Mouse (Mus musculus): Measurements from ENCODE around the gene Sh3gl1. TPM values are rescaled to one million over a fixed set of nuclear protein-coding genes. Genes with fewer than 3 reads are reported as not detected.

The Sh3gl1 gene
- polyA plus RNA-seq, 1 experiment from 2014 or later, result 127 TPM

DNA sequence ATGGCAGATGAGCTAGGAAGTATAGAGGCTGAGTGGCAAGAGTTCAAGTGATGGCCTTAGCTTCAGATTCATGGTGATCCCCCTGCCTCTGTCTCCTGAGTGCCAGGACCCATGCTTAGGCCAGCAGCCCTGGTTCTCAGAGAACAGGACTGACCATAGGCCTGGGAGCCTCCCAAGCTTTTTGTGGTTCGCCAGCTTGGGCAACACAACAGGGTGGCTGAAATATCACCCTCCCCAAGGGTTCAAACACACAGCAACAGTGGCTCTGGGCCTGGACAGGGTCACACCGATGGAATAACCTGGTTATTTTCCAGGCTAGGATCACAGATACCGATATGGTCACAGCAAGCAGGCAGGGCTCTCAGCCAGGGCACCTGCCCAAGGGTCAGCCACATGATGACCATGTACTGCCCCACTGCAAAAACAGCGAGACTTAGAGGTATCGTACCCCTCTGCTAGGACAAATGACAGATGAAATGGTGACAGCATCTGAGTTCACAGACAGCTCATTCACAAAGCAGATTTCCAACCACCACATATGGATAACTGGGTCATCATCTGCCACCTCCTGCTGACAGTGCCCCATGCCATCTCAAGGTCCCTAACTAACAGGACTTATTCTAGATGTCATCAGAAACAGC, 8.5 kb downstream of the Sh3gl1 start:
- 95% methylated on average over 5 of the region's 5 CpGs for WGBS
- Histone ChIP-seq H3K4me2 (replicated peaks; ENCODE audit: low read depth, low read length) (no peak overlapping the region), H3K4me1 (ENCODE audit: control insufficient read depth, insufficient read depth, low read length) (peaks cover 2% of the 10 kb centered on the region; the same call in 1 of the 2 replicates), H3K36me3 (ENCODE audit: control insufficient read depth, insufficient read depth, low read length) (peaks cover 15% of the 10 kb centered on the region; the same call in 1 of the 2 replicates), H3K4me3 (ENCODE audit: low read depth, low read length) (no peak overlapping the region), H3K9ac (replicated peaks; ENCODE audit: low read depth, low read length) (no peak overlapping the region), H3K27me3 (ENCODE audit: control insufficient read depth, insufficient read depth, low read length) (no peaks in the 10 kb centered on the region), H3K9me3 (ENCODE audit: control insufficient read depth, low read depth, low read length) (no peaks in the 10 kb centered on the region), H3K27ac (ENCODE audit: low read length) (no peak overlapping the region)
- ATAC-seq (ENCODE audit: insufficient number of reproducible peaks, insufficient read depth, low FRiP score, low read depth), result no peak

DNA sequence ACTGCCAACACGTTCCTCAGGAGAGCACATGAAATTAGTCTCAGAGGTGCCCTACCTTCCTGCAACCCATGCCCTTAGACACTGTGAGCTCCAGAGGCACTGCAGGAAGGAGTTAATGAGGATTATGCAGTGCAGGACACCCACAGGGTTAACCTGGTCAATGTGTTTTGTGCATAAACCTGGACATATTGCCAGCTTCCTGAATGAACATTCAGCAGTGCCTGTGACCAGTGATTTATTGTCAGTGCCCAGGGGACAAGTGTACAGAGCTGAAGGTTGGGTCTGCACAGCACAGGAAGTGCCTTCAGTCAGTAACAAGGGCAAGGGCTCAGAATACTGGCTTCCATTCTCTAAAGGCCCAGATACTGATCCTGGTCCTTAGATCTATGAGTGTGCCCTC, 9.6 kb downstream of the Sh3gl1 start:
- WGBS, result 82% methylated on average over 1 of the region's 1 CpGs
- Histone ChIP-seq H3K4me3 (ENCODE audit: low read depth, low read length) (no peak overlapping the region), H3K4me2 (replicated peaks; ENCODE audit: low read depth, low read length) (no peak overlapping the region), H3K4me1 (ENCODE audit: control insufficient read depth, insufficient read depth, low read length) (no peaks in the 10 kb centered on the region), H3K9me3 (ENCODE audit: control insufficient read depth, low read depth, low read length) (no peaks in the 10 kb centered on the region), H3K27me3 (ENCODE audit: control insufficient read depth, insufficient read depth, low read length) (no peaks in the 10 kb centered on the region), H3K36me3 (ENCODE audit: control insufficient read depth, insufficient read depth, low read length) (peaks cover 15% of the 10 kb centered on the region; the same call in 1 of the 2 replicates), H3K27ac (ENCODE audit: low read length) (no peak overlapping the region), H3K9ac (replicated peaks; ENCODE audit: low read depth, low read length) (no peak overlapping the region)
- ATAC-seq (ENCODE audit: insufficient number of reproducible peaks, insufficient read depth, low FRiP score, low read depth), result no peak

DNA sequence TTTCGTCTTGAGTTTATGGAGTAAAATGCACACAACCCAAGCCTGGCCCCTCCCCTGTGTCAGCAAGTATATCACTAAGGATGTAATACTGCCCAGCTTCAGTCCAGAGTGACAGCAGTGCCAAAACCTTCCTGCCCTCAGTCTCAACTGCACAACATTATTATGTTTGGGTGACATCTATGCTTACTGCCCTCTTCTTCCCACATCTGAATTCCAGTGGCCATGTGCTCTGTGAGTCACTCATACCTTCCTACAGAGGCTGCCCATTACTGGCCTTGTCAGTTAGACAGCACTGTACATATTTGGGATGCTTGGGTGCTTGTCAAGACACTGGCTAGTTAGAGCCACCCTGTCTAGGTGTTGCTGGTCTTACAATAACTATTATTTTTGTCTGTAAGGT, 10.1 kb downstream of the Sh3gl1 start:
- ATAC-seq (ENCODE audit: insufficient number of reproducible peaks, insufficient read depth, low FRiP score, low read depth), result no peak
- H3K4me3 ChIP-seq (ENCODE audit: low read depth, low read length), result no peak overlapping the region
- H3K27me3 ChIP-seq (ENCODE audit: control insufficient read depth, insufficient read depth, low read length), result no peaks in the 10 kb centered on the region
- no peaks in the 10 kb centered on the region for H3K4me1 ChIP-seq (ENCODE audit: control insufficient read depth, insufficient read depth, low read length)
- WGBS, result 81% methylated on average over 1 of the region's 1 CpGs
- H3K4me2 ChIP-seq (replicated peaks; ENCODE audit: low read depth, low read length), result no peak overlapping the region
- peaks cover 15% of the 10 kb centered on the region; the same call in 1 of the 2 replicates for H3K36me3 ChIP-seq (ENCODE audit: control insufficient read depth, insufficient read depth, low read length)
- H3K27ac ChIP-seq (ENCODE audit: low read length), result no peak overlapping the region
- H3K9ac ChIP-seq (replicated peaks; ENCODE audit: low read depth, low read length), result no peak overlapping the region
- H3K9me3 ChIP-seq (ENCODE audit: control insufficient read depth, low read depth, low read length), result no peaks in the 10 kb centered on the region

DNA sequence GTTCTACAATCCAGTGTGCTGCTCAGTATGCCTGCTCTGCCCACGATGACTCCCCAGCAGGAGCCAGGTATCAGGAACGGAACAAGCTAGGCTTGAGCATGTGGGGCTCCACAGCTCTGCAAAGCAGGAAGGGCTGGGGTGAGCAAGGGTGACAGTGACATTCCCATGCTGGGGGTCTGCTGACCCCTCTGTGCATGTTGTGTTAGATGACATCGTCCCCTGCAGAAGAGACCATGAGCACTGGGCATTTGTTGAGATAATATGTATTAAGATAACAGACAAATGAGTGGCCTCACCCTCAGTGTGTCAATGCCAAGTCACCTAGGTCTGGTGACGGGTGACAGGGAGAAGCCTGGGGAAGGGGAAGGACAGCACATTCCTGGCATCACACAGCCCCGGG, 11.5 kb downstream of the Sh3gl1 start:
- Histone ChIP-seq H3K9me3 (ENCODE audit: control insufficient read depth, low read depth, low read length) (no peaks in the 10 kb centered on the region), H3K9ac (replicated peaks; ENCODE audit: low read depth, low read length) (no peak overlapping the region), H3K4me3 (ENCODE audit: low read depth, low read length) (no peak overlapping the region), H3K27ac (ENCODE audit: low read length) (no peak overlapping the region), H3K4me1 (ENCODE audit: control insufficient read depth, insufficient read depth, low read length) (no peaks in the 10 kb centered on the region), H3K27me3 (ENCODE audit: control insufficient read depth, insufficient read depth, low read length) (no peaks in the 10 kb centered on the region), H3K4me2 (replicated peaks; ENCODE audit: low read depth, low read length) (no peak overlapping the region), H3K36me3 (ENCODE audit: control insufficient read depth, insufficient read depth, low read length) (peaks cover 12% of the 10 kb centered on the region; the same call in 1 of the 2 replicates)
- WGBS, result 71% methylated on average over 5 of the region's 5 CpGs
- no peak for ATAC-seq (ENCODE audit: insufficient number of reproducible peaks, insufficient read depth, low FRiP score, low read depth)

DNA sequence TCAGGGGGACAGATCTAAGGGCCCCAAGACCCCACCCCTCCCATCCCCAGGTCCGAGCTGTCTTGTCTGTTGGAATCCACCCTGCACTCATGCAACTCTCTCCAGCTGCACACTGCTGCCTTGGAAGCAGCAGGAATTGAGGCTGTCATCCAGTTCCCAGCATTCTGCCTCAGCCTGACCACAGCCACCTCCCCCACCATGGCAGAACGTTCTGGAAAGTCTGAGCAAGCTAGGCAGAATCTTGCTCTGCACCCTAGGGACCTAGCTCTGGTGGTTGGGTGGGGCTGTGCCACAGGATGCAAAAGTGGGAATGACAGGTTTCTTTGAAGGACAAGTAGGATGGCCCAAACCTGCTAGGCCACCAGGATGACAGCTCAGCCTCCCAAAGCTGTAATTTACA, 12.0 kb downstream of the Sh3gl1 start:
- ATAC-seq (ENCODE audit: insufficient number of reproducible peaks, insufficient read depth, low FRiP score, low read depth), result no peak
- Histone ChIP-seq H3K4me3 (ENCODE audit: low read depth, low read length) (no peak overlapping the region), H3K4me2 (replicated peaks; ENCODE audit: low read depth, low read length) (no peak overlapping the region), H3K9me3 (ENCODE audit: control insufficient read depth, low read depth, low read length) (no peaks in the 10 kb centered on the region), H3K9ac (replicated peaks; ENCODE audit: low read depth, low read length) (no peak overlapping the region), H3K27ac (ENCODE audit: low read length) (no peak overlapping the region), H3K4me1 (ENCODE audit: control insufficient read depth, insufficient read depth, low read length) (no peaks in the 10 kb centered on the region), H3K27me3 (ENCODE audit: control insufficient read depth, insufficient read depth, low read length) (no peaks in the 10 kb centered on the region), H3K36me3 (ENCODE audit: control insufficient read depth, insufficient read depth, low read length) (peaks cover 13% of the 10 kb centered on the region; the same call in 1 of the 2 replicates)
- WGBS, result 64% methylated on average over 2 of the region's 2 CpGs

DNA sequence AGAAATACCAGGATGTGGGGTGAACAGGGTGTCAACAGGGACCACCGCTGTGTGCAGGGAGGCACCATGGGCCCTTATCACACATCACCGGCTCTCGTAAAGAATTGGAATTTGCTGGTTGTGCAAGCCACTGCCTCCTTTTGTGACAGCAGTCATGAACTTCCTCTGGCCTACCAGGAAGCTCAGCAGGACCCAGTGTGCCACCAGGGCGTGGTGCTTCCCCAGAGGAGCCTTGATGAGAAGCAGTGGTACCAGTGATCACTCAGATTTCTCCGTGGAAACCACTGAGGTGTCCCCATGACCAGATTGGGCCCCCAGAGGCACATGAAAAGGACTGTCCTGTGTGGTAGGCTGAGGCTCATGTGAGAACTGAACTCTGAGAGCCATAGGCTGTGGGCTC, 13.0 kb downstream of the Sh3gl1 start:
- H3K27ac ChIP-seq (ENCODE audit: low read length), result no peak overlapping the region
- no peaks in the 10 kb centered on the region for H3K9me3 ChIP-seq (ENCODE audit: control insufficient read depth, low read depth, low read length)
- H3K9ac ChIP-seq (replicated peaks; ENCODE audit: low read depth, low read length), result no peak overlapping the region
- no peaks in the 10 kb centered on the region for H3K27me3 ChIP-seq (ENCODE audit: control insufficient read depth, insufficient read depth, low read length)
- WGBS, result 74% methylated on average over 5 of the region's 5 CpGs
- H3K36me3 ChIP-seq (ENCODE audit: control insufficient read depth, insufficient read depth, low read length), result peaks cover 15% of the 10 kb centered on the region; the same call in 1 of the 2 replicates
- no peaks in the 10 kb centered on the region for H3K4me1 ChIP-seq (ENCODE audit: control insufficient read depth, insufficient read depth, low read length)
- H3K4me3 ChIP-seq (ENCODE audit: low read depth, low read length), result no peak overlapping the region
- no peak overlapping the region for H3K4me2 ChIP-seq (replicated peaks; ENCODE audit: low read depth, low read length)
- no peak for ATAC-seq (ENCODE audit: insufficient number of reproducible peaks, insufficient read depth, low FRiP score, low read depth)

DNA sequence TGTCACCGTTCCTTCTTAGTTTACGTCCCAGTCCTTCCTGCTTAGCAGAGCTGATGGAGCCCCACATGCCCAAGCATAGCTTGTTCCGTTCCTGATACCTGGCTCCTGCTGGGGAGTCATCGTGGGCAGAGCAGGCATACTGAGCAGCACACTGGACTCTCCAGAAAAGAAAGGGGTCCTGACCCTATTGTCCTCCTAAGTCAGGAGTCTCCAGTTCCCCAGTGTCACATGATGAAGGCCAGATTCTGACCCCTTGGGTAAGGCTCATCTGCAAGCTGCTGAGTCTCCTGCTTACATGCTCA, 13.5 kb downstream of the Sh3gl1 start:
- H3K36me3 ChIP-seq (ENCODE audit: control insufficient read depth, insufficient read depth, low read length), result peaks cover 16% of the 10 kb centered on the region
- no peaks in the 10 kb centered on the region for H3K27me3 ChIP-seq (ENCODE audit: control insufficient read depth, insufficient read depth, low read length)
- 91% methylated on average over 4 of the region's 4 CpGs for WGBS
- no peak overlapping the region for H3K4me3 ChIP-seq (ENCODE audit: low read depth, low read length)
- H3K4me1 ChIP-seq (ENCODE audit: control insufficient read depth, insufficient read depth, low read length), result no peaks in the 10 kb centered on the region
- H3K4me2 ChIP-seq (replicated peaks; ENCODE audit: low read depth, low read length), result no peak overlapping the region
- H3K27ac ChIP-seq (ENCODE audit: low read length), result no peak overlapping the region
- H3K9ac ChIP-seq (replicated peaks; ENCODE audit: low read depth, low read length), result no peak overlapping the region
- no peak for ATAC-seq (ENCODE audit: insufficient number of reproducible peaks, insufficient read depth, low FRiP score, low read depth)
- H3K9me3 ChIP-seq (ENCODE audit: control insufficient read depth, low read depth, low read length), result no peaks in the 10 kb centered on the region

DNA sequence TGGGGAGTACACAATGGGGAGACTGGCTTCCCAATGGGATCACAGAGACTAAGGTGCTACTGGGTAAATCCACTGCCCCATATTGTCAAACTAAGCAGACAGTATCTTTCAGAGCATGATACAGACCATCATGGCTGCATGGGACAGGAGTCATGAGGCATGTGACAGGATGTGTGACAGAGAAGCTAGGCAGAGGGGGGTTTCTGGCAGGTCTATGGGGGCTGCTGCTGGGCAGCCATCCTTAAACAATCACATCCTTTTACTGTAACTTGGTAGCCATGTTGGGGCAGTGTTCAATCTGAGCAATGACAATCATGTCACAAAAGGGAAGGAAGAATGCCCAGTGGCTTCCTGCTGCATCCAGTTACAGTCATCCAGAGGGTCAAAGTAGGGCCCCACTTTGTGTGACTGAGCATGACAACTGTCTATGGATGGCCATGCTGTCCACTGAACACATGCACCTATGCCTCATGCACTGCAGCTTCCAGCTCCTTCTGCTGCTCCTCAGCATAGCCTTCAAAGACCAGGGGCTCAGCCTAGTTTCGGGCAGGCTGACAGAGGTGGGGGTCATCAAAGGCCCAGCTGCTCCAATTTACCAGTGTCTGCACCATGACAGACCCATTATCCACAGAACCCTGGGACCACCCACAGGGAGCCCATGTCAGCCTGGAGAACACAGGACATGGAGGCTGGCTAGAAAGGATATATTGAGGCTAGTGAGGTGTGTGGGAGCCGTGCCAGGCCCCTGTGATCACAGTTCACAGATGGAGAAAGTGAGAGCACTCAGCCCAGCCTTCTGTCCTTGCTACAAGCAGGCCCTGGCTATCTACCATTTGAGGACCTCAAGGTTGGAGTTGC, 14.1 kb downstream of the Sh3gl1 start:
- Histone ChIP-seq H3K27ac (ENCODE audit: low read length) (no peak overlapping the region), H3K4me1 (ENCODE audit: control insufficient read depth, insufficient read depth, low read length) (no peaks in the 10 kb centered on the region), H3K4me2 (replicated peaks; ENCODE audit: low read depth, low read length) (no peak overlapping the region), H3K9ac (replicated peaks; ENCODE audit: low read depth, low read length) (0 out of 2 replicates have a peak overlapping the region, but pooled peaks have one; percentile 10), H3K4me3 (ENCODE audit: low read depth, low read length) (no peak overlapping the region), H3K9me3 (ENCODE audit: control insufficient read depth, low read depth, low read length) (no peaks in the 10 kb centered on the region), H3K36me3 (ENCODE audit: control insufficient read depth, insufficient read depth, low read length) (peaks cover 22% of the 10 kb centered on the region), H3K27me3 (ENCODE audit: control insufficient read depth, insufficient read depth, low read length) (no peaks in the 10 kb centered on the region)
- WGBS, result 72% methylated on average over 2 of the region's 2 CpGs
- no peak for ATAC-seq (ENCODE audit: insufficient number of reproducible peaks, insufficient read depth, low FRiP score, low read depth)
